Mouse (Mus musculus): Measurements from ENCODE around the gene Lce1e.

GRCm38 (mm10) chr3:92694613-92695012, 14.3 kb downstream of the Lce1e start:
- TF ChIP-seq CTCF (IDR thresholded peaks at IDR 0.05; ENCODE audit: low read depth) (no peak), EP300 (optimal IDR thresholded peaks at IDR 0.05) (no peak)
